Mouse (Mus musculus) brain, embryonic 14.5 days (tissue): Measurements from ENCODE around the gene Pdhb.
"Not testable (repeated sequence)": the region's sequence is repeated elsewhere in the genome, so short reads cannot be mapped to it uniquely, and the experiment has no call there.

Source experiments
- CTCF ChIP-seq: fragments of 200-500 bp; IDR thresholded peaks from 2 replicates; pipeline ENCODE4 v1.5.1; 2012; ENCODE audit warnings: inconsistent platforms, mild to moderate bottlenecking, moderate library complexity, borderline replicate concordance; ENCODE audit not compliant: insufficient read depth, insufficient read length; ENCODE audit errors: extremely low read depth
- POLR2A ChIP-seq: fragments of 200-500 bp; IDR thresholded peaks from 2 replicates; pipeline ENCODE4 v1.6.1; 2012; ENCODE audit warnings: mild to moderate bottlenecking, inconsistent platforms, borderline replicate concordance; ENCODE audit not compliant: poor library complexity, insufficient read depth, insufficient read length, severe bottlenecking; ENCODE audit errors: extremely low read depth

GRCm38 (mm10) chr14:8123611-8124010 lies 49.2 kb downstream of the Pdhb start:
- not testable (repeated sequence) for TF ChIP-seq CTCF, POLR2A
